Mouse (Mus musculus): Measurements from ENCODE around the gene Nrp2. TPM values are rescaled to one million over a fixed set of nuclear protein-coding genes. Genes with fewer than 3 reads are reported as not detected.

The Nrp2 gene
- polyA plus RNA-seq, 1 experiment = 32.2 TPM

DNA sequence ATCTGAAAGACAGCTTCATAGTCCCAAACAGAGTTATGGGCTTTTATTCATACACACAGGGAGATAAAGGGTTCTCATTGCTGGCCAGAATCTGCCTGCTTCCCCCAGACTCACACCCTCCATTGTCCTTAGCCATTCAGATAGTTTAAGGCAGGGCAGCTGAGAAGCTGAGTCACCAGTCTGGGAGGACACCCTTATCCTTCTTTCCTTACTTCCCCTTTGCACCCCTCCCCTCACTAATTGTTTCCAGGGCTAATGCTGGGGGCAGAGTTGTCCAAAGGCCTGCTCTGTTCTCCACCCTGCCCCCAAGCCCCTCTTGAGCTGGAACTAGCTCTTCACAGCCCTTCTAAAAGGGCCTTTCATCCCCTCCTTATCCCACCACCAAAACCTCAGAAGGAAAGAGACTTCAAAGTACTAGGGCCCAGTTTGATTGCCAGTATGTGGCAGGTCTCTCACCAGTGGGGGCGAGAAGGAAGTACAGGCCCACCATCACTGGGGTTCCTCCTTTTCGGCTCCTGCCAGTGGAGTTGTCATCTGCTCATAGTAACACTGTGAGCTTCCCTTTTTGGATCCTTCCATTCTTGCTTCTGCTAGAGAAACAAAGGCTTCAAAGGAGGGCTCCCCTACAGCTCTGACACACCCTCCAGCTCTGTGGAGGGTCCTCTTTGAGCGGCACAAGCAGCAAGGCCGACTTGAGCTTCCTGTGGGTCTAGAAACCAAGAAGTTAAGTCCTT lies 24.3 kb upstream of the Nrp2 start:
- Histone ChIP-seq H3K27me3 (ENCODE audit: control insufficient read depth, insufficient read depth, low read length, poor library complexity, severe bottlenecking) (no peaks in the 10 kb centered on the region; the same call in 1 of the 2 replicates), H3K27ac (ENCODE audit: insufficient read depth, low read length) (no peak overlapping the region), H3K9me3 (replicated peaks; ENCODE audit: control insufficient read depth, insufficient read depth, low read length, poor library complexity, severe bottlenecking) (no peaks in the 10 kb centered on the region; the same call in 1 of the 2 replicates), H3K9ac (ENCODE audit: low read depth, poor library complexity, severe bottlenecking) (no peak overlapping the region), H3K4me1 (ENCODE audit: control insufficient read depth, insufficient read depth, low read length) (peaks cover 2% of the 10 kb centered on the region), H3K36me3 (ENCODE audit: control insufficient read depth, insufficient read depth, low read length, poor library complexity, severe bottlenecking) (no peaks in the 10 kb centered on the region), H3K4me3 (ENCODE audit: low read depth, low read length) (no peak overlapping the region)
- no peak for TF ChIP-seq POLR2A (IDR thresholded peaks at IDR 0.05; ENCODE audit: insufficient read depth, low read length)
- 0 out of 2 replicates have a peak, but pooled peaks have one; percentile 14 for TF ChIP-seq EP300 (IDR thresholded peaks at IDR 0.05; ENCODE audit: insufficient read depth, low read depth, low read length)

DNA sequence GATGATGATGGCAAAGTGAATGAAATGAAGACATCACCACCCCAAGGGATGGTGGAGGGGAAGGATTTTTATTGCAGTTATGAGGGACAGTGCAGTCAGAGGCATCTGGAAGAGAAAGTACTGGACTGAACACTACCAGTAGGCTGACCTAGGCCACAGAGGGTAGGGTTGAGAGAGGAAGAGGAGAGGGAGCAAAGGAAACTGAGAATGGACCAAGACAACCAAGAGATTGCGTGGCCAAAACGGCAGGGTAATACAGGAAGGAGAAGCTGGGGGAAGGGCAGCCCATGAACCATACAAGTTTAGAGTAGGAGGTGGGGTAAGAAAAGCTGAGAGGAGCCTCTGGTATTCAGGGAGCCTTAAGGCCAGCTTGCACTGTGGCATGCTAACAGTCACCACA lies 23.6 kb upstream of the Nrp2 start:
- TF ChIP-seq EP300 (IDR thresholded peaks at IDR 0.05; ENCODE audit: insufficient read depth, low read depth, low read length) (no peak), CTCF (IDR thresholded peaks at IDR 0.05; ENCODE audit: low read depth, low read length) (no peak), POLR2A (IDR thresholded peaks at IDR 0.05; ENCODE audit: insufficient read depth, low read length) (no peak)
- Histone ChIP-seq H3K4me3 (ENCODE audit: low read depth, low read length) (no peak overlapping the region), H3K27ac (ENCODE audit: insufficient read depth, low read length) (no peak overlapping the region), H3K4me1 (ENCODE audit: control insufficient read depth, insufficient read depth, low read length) (peaks cover 2% of the 10 kb centered on the region), H3K9me3 (replicated peaks; ENCODE audit: control insufficient read depth, insufficient read depth, low read length, poor library complexity, severe bottlenecking) (no peaks in the 10 kb centered on the region; the same call in 1 of the 2 replicates), H3K9ac (ENCODE audit: low read depth, poor library complexity, severe bottlenecking) (no peak overlapping the region), H3K27me3 (ENCODE audit: control insufficient read depth, insufficient read depth, low read length, poor library complexity, severe bottlenecking) (peaks cover under 1% of the 10 kb centered on the region; the same call in 1 of the 2 replicates), H3K36me3 (ENCODE audit: control insufficient read depth, insufficient read depth, low read length, poor library complexity, severe bottlenecking) (no peaks in the 10 kb centered on the region)

DNA sequence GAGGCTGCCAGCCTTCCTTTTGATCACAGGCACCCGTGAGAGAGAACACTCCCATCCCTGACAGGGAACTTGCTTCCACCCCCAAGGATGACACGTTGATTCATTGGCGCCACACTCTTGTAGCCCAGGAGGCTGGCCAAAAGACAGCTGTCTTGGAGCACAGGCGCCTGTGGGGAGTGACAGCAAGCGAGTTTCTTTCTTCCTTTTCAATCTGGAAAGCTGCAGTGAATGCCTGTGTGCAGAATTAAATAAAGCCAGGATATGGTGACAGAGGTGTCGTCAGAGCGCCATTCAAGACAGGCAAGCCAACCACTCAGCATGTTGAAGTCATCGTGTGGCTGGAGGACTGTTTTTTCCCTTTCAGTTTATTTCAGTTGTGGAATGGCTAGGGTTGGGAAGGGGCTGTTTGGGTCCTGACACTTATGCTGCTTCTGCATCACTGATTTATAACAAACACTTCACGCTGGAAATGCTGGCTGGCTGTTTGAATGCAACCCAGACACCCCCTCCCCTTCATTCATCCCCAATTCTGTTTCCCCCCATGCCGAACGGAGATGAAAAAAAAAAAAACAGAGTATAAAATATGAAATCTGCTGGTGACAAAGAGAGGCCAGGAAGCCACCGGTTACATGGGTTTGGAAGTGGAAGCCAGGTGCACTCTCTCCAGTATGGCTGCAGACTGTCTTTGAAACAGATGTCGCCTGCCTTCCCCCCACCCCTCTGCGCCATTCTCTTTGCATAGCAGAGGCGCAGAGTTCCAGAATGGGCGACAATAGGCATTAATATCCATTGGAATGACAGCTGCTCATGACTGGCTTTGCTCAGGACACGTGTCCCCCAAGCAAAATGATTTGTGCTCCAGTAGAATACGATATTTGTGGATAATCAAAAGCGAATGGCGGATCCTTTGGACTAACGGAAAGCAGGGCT lies 20.4 kb upstream of the Nrp2 start:
- no peaks in the 10 kb centered on the region; the same call in 1 of the 2 replicates for H3K9me3 ChIP-seq (replicated peaks; ENCODE audit: control insufficient read depth, insufficient read depth, low read length, poor library complexity, severe bottlenecking)
- peaks cover 2% of the 10 kb centered on the region for H3K4me1 ChIP-seq (ENCODE audit: control insufficient read depth, insufficient read depth, low read length)
- H3K4me3 ChIP-seq (ENCODE audit: low read depth, low read length) = no peak overlapping the region
- H3K27ac ChIP-seq (ENCODE audit: insufficient read depth, low read length) = no peak overlapping the region
- H3K9ac ChIP-seq (ENCODE audit: low read depth, poor library complexity, severe bottlenecking) = no peak overlapping the region
- TF ChIP-seq EP300 (IDR thresholded peaks at IDR 0.05; ENCODE audit: insufficient read depth, low read depth, low read length) (no peak), POLR2A (IDR thresholded peaks at IDR 0.05; ENCODE audit: insufficient read depth, low read length) (no peak), CTCF (IDR thresholded peaks at IDR 0.05; ENCODE audit: low read depth, low read length) (no peak)
- peaks cover 3% of the 10 kb centered on the region; the same call in 1 of the 2 replicates for H3K27me3 ChIP-seq (ENCODE audit: control insufficient read depth, insufficient read depth, low read length, poor library complexity, severe bottlenecking)
- no peaks in the 10 kb centered on the region for H3K36me3 ChIP-seq (ENCODE audit: control insufficient read depth, insufficient read depth, low read length, poor library complexity, severe bottlenecking)

DNA sequence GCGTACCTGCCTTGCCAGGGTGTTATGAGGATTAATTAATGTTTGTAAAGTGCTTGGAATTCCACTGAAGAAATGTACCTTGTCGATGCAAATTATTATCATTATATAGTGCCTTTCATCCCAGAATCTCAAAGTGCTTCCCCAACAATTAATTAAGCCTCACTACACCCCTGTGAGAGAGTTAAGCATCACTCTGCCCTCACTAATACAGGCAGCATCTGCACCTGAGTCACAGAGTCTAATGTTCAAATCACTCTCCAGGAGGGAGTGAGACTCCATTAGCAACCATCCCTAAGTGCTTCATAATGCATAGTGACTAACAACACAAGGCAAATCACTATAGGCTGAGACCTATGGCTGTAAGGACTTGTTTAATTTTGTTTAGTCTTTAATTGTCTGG lies 19.6 kb upstream of the Nrp2 start:
- Histone ChIP-seq H3K36me3 (ENCODE audit: control insufficient read depth, insufficient read depth, low read length, poor library complexity, severe bottlenecking) (no peaks in the 10 kb centered on the region), H3K4me3 (ENCODE audit: low read depth, low read length) (no peak overlapping the region), H3K9ac (ENCODE audit: low read depth, poor library complexity, severe bottlenecking) (no peak overlapping the region), H3K9me3 (replicated peaks; ENCODE audit: control insufficient read depth, insufficient read depth, low read length, poor library complexity, severe bottlenecking) (no peaks in the 10 kb centered on the region), H3K27ac (ENCODE audit: insufficient read depth, low read length) (no peak overlapping the region), H3K27me3 (ENCODE audit: control insufficient read depth, insufficient read depth, low read length, poor library complexity, severe bottlenecking) (peaks cover 3% of the 10 kb centered on the region; the same call in 1 of the 2 replicates), H3K4me1 (ENCODE audit: control insufficient read depth, insufficient read depth, low read length) (peaks cover 2% of the 10 kb centered on the region)
- TF ChIP-seq POLR2A (IDR thresholded peaks at IDR 0.05; ENCODE audit: insufficient read depth, low read length) (no peak), EP300 (IDR thresholded peaks at IDR 0.05; ENCODE audit: insufficient read depth, low read depth, low read length) (no peak), CTCF (IDR thresholded peaks at IDR 0.05; ENCODE audit: low read depth, low read length) (no peak)

DNA sequence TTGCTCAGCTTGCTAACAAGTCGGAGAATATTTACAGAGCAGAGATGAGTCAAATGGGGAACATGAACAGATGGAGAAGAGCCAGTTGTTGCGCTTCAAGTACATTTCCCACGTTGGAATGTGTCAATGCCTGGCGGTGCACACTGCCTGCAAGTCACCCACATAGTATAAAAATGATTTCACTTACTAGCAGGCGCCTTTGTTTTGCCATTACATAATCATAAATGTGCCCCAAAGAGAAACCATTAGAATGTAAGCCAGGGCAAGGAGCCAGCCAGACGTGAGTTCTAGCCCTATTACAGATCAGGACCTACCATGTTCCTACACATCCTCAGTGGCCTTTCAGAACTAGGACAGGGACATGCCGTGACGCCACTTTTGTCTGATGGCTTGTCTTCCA lies 15.6 kb upstream of the Nrp2 start:
- Histone ChIP-seq H3K4me3 (ENCODE audit: low read depth, low read length) (no peak overlapping the region), H3K27ac (ENCODE audit: insufficient read depth, low read length) (no peak overlapping the region), H3K4me1 (ENCODE audit: control insufficient read depth, insufficient read depth, low read length) (no peaks in the 10 kb centered on the region), H3K36me3 (ENCODE audit: control insufficient read depth, insufficient read depth, low read length, poor library complexity, severe bottlenecking) (no peaks in the 10 kb centered on the region), H3K9ac (ENCODE audit: low read depth, poor library complexity, severe bottlenecking) (no peak overlapping the region), H3K27me3 (ENCODE audit: control insufficient read depth, insufficient read depth, low read length, poor library complexity, severe bottlenecking) (peaks cover 3% of the 10 kb centered on the region; the same call in 1 of the 2 replicates), H3K9me3 (replicated peaks; ENCODE audit: control insufficient read depth, insufficient read depth, low read length, poor library complexity, severe bottlenecking) (no peaks in the 10 kb centered on the region)
- TF ChIP-seq EP300 (IDR thresholded peaks at IDR 0.05; ENCODE audit: insufficient read depth, low read depth, low read length) = no peak
- TF ChIP-seq POLR2A (IDR thresholded peaks at IDR 0.05; ENCODE audit: insufficient read depth, low read length) = no peak
- TF ChIP-seq CTCF (IDR thresholded peaks at IDR 0.05; ENCODE audit: low read depth, low read length) = no peak
